Mouse (Mus musculus) lung, adult 18-20 months (tissue): ENCODE measurements at regions not wholly inside any gene's neighbourhood (a gene's known extent, or its start where the extent isn't known, plus 50 kb on each side); places are given as distances from the start of the nearest gene placed in this dataset.

Experiments used
- DNase-seq, 2 experiments: peaks; one replicate each; pipeline ENCODE4 v3.0.0; 2022; ENCODE audit warnings: mixed read lengths in 2 of 2

DNA sequence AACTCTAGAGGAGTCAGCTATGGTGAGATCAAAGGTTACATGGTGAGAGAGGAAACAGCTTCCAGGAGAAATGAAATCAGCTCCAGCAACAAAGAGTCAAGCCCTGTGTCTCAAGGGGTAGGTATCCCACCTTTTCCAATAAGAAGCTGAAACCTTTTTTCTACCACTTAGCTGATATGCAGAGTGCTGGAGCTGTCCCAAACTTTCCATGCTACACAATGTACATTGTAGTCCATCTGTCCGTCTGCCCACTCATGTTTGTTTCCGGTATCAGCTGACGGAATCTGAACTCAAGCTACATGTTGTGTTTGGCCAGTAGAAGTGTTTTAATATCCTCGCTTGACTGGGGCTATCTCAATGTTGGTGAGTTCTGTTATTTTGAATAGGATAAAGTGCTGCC lies 83.6 kb upstream of the Ngf start:
- DNase-seq: no peak

DNA sequence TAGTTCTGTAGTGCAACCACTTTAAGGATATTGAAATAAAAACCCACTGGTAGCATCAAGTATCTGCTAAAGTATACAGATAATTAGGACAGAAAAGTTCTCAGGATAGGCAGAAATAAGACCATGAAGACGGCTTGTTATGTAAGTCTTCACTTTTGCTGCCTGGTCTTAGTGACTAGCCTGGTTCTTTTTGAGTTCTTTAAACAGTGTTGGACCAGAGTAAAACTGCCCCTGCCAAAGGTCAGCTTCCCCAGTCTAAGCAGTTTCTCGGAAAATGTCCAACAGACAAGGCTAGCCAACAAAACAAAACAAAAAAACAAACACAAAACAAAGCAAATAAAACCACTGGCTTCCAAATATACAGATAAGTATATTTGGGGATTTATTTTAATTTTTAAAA lies 85.1 kb upstream of the Ngf start:
- no peak for DNase-seq

DNA sequence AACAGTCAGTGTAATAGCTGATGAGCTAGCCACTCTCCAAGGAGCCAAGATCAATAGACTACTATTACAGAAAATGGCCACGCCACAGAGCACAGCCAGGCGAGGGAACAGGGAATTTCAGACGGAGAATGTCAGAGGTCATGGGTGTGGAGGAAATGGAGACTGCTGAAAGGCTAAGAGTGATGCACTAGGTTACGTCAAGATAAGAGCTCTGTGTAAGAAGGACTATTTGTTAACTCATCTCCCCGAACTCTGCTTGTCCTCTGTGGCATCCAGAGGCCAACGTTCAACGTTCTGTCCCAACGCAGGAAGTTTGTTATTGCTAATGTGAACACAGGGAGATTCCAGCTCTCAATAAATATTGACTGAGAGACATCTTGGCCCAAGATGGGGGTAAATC lies 86.0 kb upstream of the Ngf start:
- no peak for DNase-seq

DNA sequence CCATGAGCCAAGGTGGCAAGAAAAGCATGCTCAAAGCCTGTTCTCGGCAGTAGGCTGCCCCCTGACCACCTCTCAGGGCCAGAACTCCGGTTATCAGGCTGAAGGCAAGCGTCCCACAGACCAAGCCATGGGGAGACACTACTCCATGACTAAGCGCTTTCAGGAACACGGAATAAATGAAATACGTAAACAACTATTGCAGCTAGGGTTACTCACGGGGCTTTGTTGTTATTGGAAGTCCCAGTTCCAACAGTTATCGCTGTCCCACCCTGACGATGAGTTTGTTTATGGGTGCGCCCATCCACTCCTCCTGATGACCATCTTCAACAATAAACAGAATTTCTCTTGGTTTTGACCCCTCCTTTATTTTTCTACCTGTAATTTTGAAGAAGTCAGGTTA lies 88.0 kb upstream of the Ngf start:
- no peak for DNase-seq

DNA sequence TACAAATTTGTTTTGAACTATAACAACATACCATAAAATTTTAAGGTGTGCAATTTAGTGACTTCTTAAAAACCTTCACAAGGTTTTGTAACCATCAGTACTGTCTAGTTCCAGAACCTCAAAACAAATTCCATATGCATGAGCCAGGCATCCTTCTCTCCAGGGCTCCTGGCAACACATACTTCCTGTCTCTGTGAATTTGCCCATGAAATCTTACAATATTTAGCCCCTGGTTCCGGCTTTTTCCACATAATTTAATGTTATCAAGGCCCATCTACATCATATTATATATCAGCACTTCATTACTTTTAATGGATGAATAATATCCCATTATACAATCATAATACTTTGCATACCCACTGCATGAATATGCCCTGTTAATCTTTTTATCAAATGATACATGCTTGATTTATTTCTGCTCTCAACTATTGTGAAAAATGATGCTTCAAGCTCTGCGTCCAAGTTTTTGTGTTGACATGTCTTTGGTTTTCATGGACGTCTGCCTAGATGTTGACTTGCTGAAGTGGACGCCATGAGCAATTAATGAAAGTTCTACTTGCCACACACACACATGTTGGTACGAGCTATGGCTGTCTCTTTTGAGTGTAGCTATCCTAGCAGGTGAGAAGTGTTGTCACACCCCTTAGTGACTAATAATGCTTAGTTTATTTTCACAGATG lies 95.2 kb upstream of the Ngf start:
- no peak for DNase-seq

DNA sequence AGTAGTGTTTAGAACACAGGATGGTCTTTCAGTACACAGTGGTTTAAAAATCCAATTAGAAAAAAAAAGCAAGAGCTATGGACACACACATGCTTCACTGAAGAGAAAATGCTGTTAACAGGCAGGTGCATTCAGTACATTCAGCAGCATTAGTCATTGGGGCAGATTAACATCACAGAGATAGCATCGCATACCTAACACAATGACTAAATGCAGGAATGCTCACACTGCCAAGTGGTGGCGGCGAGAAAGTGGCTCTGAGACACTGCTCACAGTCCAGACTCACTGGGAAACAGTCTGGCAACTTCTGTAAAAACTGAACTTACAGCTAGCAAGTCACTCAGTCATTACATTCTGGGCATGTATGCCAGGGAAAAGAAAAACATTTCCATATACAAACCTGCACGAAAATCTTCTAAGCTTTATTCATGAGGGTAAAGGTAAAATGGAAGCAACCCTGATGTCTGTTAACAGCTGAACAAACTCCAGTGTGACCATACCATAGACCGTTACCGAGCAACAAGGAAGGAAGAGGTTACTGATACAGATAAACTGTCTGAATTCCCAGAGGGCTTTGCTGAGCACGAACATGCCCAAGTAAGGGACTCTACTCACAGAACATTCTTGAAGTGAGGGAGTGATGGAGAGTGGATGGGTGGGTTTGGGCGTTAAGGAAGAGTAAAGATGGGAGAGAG lies 97.4 kb upstream of the Ngf start:
- no peak for DNase-seq

DNA sequence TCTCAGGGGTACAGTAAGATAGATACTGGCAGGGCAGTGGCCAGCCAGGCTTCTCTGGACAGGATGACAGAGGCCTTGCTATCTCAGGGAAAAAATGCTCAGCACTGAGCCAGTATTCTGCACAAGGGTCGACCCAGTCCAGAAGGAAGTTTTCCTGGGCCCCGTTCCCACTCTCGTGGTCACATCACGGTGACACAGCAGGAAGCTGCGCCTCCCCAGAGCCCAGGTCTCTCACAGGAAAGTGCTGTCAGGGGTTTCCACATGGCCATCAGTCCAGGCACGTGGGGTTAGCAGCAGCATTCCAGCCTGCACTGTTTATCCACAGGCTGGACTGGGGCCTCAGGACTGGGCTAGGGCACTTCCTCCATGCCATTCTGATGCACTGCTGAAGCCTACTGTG lies 103.5 kb upstream of the Ngf start:
- DNase-seq: peak in 1 of 2 experiments; percentile 6

DNA sequence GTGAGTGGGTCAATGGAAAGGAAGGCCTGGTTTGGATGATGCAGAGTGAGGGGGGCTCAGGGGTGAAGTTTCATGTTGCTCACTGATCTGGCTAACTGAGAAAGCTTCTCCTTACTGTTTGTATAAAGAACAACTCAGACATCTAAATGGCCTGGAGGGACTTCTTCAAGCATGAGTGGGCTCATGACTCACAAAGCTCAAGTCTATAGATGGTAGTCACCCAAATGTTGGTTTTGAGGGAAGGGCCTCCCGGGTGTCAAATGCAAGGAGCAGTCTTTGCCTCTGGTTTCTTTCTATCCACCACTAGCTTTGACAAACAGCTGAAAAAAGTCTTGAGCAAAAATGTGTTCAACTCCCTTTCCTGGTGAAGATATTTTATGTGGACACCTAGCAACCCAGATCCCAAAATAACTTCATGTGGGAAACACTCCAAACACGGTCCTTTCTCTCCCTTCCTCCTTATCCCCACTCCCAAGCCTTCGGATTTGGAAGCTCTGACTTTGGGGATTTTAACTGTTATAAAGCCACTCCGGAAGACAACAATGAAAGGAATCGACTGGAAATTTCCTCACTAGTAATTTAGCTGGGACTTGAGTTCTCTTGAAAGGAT lies 105.3 kb upstream of the Ngf start:
- no peak for DNase-seq

DNA sequence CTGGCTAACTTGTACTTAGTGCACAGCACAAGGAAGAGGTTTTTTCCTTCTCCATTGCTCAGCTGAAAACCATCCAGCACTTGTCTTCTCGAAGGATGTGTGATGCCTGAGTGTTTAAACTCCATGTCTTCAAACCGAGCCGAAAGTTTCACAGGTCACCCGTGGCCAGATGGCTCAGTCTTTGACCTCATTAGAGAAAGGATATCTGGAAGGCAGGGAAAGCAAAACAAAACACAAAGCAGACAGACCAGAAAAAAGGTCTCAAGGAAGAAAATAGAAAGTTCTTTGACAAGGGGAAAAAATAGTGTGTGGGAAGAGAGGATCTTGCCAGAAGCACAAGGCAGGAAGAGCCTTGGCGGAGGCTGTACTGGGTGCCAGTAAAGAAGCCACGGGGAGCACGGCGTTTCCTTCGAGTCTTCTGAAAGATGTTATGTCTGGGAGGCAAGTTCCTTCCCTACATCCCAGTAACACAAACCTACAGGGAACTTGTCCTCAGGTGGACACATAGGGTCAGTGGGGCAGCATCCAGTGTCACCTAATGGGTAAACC lies 108.9 kb upstream of the Ngf start:
- no peak for DNase-seq

DNA sequence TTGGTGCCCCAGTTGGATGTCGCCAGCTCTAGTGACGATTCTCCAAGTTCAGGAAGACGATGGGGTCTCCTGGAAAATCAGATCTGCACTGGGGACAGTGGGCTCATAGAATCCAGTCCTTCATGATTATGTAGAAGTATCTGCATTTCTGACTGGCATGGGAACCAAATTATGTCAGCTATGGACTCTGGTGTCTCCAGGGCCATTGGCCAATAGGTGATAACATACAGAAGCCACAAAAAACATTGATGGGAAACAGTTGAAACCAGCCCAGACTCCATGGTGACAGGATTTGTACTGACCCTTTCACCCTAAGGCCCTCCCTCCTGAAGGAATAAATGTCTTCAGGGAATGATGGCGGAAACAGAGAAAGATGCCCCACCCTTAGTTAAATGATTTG lies 110.9 kb upstream of the Ngf start:
- no peak for DNase-seq

DNA sequence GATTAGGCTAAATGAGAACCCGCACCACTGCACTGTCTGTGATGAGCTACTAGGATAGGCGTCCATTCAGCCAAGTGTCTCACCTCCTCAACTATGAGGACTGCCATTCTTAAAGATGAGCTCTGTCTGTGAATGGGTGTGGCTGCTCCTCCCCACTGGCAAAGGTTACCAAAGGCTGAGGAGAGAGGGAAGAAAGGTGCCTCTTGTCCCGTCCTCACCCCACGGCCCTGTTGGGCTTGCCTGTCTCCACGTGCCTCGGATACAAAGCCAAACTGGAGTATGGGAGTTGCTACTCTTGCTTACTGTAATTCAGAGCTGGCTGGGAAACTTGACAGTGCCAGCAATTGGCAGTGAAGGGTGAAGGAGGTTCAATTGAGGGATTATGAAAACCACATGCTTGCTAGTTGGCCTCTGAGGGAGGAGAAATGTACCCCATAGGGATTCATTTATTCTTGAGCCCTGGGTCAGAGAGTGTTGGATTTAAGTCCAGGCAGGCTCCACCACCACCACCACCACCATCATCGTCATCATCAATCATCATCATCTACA lies 112.6 kb upstream of the Ngf start:
- no peak for DNase-seq

DNA sequence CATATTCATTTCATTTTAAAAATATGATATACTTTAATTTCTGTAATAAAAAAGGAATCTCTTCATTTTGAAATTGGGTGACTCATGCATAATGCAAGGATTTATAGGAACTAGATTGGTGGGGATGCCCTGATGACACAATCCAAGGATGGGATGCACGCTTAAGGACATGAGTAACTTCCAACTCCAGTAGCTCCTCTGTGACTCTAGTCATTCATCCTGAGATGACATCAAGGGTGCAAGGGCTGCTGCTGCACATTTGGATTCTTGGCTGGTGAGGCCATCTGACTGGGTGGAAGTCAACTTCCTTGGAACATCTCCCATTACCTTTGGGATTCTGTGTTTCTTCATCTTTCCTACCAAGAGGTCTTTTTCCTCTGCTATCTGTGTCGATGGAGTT lies 114.4 kb upstream of the Ngf start:
- DNase-seq: no peak

DNA sequence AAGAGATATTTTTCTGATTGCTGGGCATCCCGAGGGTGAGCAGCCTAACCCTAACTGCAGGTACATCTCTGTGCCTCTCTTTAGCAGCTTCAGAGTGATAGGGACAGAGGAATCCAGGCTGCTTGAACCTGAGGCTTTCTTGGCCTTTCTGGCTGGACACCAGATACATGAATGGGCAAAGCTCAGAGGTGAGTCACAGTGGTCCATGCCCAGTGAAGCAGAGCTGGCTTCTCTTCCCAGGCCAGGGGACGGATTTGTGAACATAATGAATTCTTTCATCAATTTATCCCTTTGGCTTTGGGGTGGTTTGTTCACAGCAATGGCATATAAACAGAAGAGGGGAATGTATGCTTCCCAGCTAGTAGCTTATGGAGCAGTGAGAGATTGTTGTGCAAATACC lies 114.9 kb upstream of the Ngf start:
- DNase-seq: no peak

DNA sequence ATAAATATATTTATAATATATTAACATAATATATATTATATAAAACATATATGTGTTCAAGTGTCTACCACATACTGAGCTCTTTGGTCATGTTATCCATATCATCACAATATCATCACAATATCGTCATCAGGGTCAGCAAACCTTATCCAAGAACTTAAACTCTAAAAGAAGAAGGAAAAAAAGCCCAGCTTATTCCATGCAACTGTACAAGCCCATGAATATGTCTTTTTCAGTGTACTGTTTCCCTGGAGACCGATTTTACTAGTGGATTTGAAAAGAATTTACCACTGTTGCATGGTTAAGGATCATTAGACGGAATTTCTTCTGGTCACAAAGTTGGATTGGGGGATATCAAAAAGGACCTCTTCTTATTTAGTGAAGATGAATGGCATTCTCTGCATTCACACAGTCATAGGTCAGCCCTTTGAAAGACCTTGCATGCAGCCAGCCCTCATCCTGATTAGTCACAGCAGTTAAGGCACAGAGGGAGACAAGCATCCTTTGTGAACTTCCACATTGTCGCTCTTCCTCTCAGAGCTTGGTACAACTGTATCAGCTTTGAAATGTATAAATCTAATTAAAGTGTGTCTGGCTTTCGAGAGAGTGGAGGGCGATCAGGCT lies 116.3 kb upstream of the Ngf start:
- DNase-seq: no peak

DNA sequence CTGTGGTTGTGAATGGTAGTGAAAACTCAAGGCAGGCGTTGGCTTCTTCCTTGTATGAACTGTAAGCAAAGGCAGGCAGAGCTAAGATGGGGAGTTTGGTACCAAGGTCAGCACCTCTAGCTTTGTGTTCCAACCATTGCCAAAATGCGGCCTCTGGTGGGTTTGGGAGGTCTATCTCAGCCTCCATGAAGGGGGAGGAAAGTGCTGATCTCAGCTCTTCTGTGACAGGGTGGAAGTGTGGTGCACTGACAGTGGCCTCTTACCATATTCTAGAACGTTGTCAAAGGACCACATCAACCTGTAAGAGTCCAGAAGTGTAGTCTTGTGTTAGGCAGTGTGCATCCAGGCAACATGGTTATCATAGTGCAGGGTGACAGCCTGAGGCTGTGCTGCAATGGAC lies 123.6 kb upstream of the Ngf start:
- no peak for DNase-seq

DNA sequence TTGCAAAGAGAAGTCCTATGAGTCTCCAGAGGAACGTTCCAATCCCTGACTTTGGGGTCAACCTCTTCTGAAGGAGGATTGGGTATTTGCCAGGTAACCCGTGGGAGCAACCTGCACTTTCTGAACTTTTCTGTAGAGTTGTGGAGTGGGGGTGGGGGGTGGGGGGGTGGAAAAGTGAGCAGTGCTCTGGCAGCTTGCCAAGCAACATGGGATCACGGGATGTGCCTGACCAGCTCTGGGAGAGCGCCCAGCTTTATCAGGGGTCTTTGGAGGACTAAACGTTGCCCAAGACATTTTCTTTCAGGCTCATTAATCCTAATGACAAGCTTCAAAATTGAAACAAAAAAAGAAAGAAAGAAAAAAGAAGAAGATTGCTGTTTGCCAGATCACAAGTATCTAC lies 124.4 kb upstream of the Ngf start:
- no peak for DNase-seq

DNA sequence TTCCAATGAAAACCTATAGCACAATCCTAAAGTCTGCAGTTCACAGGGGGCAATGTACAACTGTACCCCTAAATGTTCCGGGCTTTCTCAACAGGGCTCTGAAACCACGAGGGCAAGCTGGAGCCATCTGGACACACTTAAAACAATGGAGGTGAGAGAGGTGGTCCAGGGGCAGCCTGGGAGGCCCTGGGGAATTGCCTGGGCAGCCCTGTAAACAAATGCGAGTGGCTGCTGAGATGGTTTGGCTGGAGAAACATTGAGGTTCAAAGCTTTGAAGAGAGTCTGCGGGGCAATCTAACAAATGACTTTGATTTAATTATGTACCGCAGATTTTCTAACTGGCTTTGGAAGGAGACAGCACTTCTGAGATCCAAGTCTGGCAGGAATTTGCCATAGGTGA lies 129.0 kb upstream of the Ngf start:
- DNase-seq: no peak

DNA sequence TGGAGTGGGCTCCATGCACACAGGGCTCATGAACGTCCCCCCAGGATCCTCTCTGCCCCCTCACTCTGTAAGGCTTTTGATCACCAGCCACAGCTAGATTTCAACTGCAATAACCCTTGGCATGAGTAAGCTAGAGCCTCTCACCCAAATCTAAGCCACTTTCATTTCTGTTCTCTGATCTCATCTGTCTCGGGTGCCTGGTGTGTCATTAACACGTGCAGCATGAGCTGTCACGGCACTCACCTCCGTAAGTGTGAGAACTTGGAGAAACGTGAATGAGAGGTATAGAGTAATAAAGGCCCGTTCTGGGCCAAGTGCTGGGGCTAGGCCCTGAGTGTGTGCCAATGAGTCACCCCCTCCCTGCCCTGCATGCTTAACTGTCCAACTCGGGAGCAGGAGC lies 131.8 kb upstream of the Ngf start:
- peak in 1 of 2 experiments; percentile 4 for DNase-seq

DNA sequence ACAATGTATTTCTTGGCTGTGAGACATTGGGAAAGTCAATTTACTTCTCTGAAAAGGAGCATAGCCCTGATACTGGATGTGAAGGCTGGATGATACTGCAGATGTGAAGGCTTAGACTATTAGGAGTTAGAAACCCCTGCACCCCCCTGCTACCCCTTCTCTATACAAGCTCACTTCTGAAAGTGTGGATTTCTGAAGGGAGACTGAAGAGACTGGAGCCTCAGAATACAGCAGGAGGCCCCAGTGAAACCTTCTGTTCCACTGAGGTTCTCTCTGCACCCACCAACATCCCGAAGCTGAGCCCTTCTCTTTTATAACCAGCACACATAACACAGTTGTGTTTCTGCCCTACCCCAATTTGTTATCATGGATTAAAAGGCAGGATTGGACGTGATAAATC lies 131.7 kb upstream of the Vangl1 start:
- no peak for DNase-seq

DNA sequence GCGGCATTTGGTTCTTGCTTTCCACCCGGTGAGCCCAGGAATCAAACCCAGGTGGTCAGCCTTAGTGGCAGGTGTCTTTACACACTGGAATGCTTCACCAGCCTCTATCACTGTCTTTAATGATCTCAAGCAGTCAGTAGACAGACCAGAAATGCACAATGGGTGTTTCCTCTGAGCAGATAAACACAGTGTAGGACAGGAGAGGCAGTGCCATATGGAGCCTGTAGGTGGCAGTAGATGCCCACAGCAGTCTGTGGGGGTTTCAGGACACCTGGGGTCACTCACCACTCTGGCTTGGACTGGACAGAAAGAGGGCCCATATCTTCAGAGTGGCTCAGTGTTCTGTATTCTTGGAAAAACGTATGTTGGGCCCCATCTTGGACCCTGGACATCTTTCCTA lies 130.7 kb upstream of the Vangl1 start:
- DNase-seq: peak; percentile 4 to 28

DNA sequence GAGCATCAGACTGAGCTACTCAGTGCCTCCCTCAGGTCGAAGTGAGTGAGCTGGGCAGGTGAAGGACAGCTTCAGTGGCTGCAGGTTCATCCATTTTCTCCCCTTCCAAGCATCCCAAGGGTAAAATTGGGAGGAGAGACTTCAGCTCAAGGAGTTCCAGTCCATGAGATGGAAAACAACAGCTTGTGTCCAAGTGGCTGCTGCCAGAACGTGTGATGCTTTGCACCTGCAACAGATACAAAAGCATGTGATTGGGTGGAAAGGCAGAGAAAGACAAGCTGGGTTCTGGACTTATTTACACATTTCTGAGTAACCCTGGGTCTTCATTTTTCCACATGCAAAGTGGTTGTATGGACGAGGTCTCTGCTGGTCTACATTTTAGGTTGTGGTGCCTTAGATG lies 127.7 kb upstream of the Vangl1 start:
- DNase-seq: no peak

DNA sequence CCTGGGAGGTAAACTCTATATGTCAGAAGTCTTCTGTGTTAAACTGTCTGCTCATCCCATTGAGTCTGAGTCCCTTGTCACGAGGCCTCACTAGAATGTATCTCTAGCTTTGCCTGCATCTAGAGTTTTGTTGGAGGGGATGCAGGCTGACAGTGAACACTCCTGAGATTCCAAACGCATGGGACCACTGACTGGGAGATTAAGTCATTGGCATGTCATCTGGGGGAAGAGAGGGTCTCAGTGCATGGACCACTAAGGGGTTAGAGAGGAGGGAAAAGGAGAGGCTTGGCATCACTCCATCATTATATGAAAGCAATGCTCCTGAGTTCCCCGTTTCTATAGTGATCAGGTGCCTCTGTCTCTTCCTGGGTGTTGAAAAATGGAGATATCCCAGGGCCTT lies 114.8 kb upstream of the Vangl1 start:
- no peak for DNase-seq

DNA sequence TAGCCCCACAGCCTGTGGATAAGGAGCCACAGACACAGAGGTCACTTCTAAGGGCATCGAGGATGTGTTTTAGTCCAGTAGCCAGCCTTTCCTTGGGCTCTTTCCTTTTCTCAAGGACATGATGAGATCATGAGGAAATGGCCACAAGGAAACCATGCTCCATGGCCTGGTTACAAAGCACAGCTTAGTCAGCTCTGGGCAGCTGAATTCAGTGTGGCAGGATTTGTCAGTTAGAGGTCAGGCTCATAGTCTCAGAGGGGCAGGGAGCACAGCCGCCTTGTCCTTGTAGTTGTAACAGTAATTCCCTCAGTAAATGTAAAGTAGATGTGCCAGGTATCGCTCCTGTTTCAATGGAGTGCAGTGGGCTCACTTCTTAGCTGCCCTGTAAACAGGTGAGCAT lies 111.7 kb upstream of the Vangl1 start:
- DNase-seq: no peak
